Mouse (Mus musculus) embryonic facial prominence, embryonic 11.5 days (tissue): Measurements from ENCODE around the gene Pla2g12a. TPM values are rescaled to one million over a fixed set of nuclear protein-coding genes. Genes with fewer than 3 reads are reported as not detected.

Experiments used
- ATAC-seq: fragments of 200-750 bp; cut with Nextera tagmentation; replicated peaks from 2 replicates; pipeline ENCODE4 v1.8.0; 2017; ENCODE audit warnings: low read depth; ENCODE audit not compliant: insufficient number of reproducible peaks, low FRiP score, low TSS enrichment
- DNase-seq: peaks from one replicate; pipeline ENCODE4 v3.0.0-alpha.2; 2015; ENCODE audit warnings: low spot score
- H3K27ac ChIP-seq: fragments of 300-500 bp; sonication (generic); replicated peaks from 2 replicates; pipeline ENCODE4 v1.5.1; 2014; ENCODE audit warnings: mild to moderate bottlenecking, low read depth, low read length, control low read depth
- H3K27me3 ChIP-seq: fragments of 300-500 bp; sonication (generic); 2 replicates; pipeline ENCODE4 v1.6.1; 2014; ENCODE audit warnings: mild to moderate bottlenecking, low read length, moderate library complexity, mixed read lengths; ENCODE audit not compliant: control insufficient read depth, insufficient read depth
- H3K36me3 ChIP-seq: fragments of 300-500 bp; sonication (generic); replicated peaks from 2 replicates; pipeline ENCODE4 v1.6.1; 2014; ENCODE audit warnings: low read depth, mild to moderate bottlenecking, low read length, moderate library complexity, mixed read lengths; ENCODE audit not compliant: control insufficient read depth, insufficient read depth
- H3K4me1 ChIP-seq: fragments of 300-500 bp; sonication (generic); 2 replicates; pipeline ENCODE4 v1.6.1; 2014; ENCODE audit warnings: low read length, mixed read lengths; ENCODE audit not compliant: control insufficient read depth, insufficient read depth
- H3K4me2 ChIP-seq: fragments of 300-500 bp; sonication (generic); 2 replicates; pipeline ENCODE4 v1.6.1; 2014; ENCODE audit warnings: low read depth, mild to moderate bottlenecking, control low read depth, low read length, moderate library complexity
- H3K4me3 ChIP-seq: fragments of 300-500 bp; sonication (generic); 2 replicates; pipeline ENCODE4 v1.5.1; 2014; ENCODE audit warnings: low read depth, low read length, control low read depth
- H3K9ac ChIP-seq: fragments of 300-500 bp; sonication (generic); replicated peaks from 2 replicates; pipeline ENCODE4 v1.6.1; 2014; ENCODE audit warnings: mild to moderate bottlenecking, control low read depth, low read length
- H3K9me3 ChIP-seq: fragments of 300-500 bp; sonication (generic); replicated peaks from 2 replicates; pipeline ENCODE4 v1.6.1; 2016; ENCODE audit warnings: mild to moderate bottlenecking, low read length, inconsistent platforms, mixed read lengths; ENCODE audit not compliant: control insufficient read depth
- WGBS: fragments of 180-500 bp; shearing (Covaris S2); extraction: QIAGEN DNeasy Blood & Tissue Kit; methylation state at CpG from one replicate; pipeline ENCODE4 v1.1.7; 2014; 5-methylcytosine and 5-hydroxymethylcytosine counted together
- polyA plus RNA-seq: library from polyadenylated mRNA; unstranded; fragments of >200 nt; fragmentation: Nextera tagmentation; extraction: Ambion mirVana; gene quantifications from 2 replicates; pipeline ENCODE4 v1.2.1, GENCODE M21; 2014

Pla2g12a gene
- polyA plus RNA-seq, 1 experiment from 2014 or later = 30.1 TPM

DNA sequence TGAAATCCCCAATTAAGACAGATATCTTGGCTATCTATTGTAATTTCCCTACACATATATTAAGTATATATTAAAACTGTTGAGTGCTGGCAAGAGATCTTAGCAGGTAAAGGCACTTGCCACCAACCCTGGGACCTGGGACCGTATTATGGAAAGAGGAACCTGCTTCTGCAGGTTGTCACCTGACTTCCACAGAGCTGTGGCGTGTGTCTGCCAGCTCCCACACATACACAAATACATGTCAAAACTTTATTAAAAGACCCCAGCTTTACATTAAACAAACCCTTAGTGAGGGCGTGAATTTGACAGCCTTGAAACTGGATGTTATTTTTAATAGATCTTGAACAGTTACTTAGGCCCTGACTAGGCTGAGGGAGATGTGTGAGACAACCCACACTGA, 25.0 kb downstream of the Pla2g12a start:
- H3K27ac ChIP-seq = no peak overlapping the region
- H3K9me3 ChIP-seq = no peaks in the 10 kb centered on the region
- 94% methylated on average over 3 of the region's 3 CpGs for WGBS
- no peaks in the 10 kb centered on the region for H3K27me3 ChIP-seq
- no peaks in the 10 kb centered on the region for H3K36me3 ChIP-seq
- no peak overlapping the region for H3K4me3 ChIP-seq
- no peaks in the 10 kb centered on the region for H3K4me1 ChIP-seq
- no peak for DNase-seq
- no peak for ATAC-seq
- no peak overlapping the region for H3K9ac ChIP-seq
- no peak overlapping the region for H3K4me2 ChIP-seq

DNA sequence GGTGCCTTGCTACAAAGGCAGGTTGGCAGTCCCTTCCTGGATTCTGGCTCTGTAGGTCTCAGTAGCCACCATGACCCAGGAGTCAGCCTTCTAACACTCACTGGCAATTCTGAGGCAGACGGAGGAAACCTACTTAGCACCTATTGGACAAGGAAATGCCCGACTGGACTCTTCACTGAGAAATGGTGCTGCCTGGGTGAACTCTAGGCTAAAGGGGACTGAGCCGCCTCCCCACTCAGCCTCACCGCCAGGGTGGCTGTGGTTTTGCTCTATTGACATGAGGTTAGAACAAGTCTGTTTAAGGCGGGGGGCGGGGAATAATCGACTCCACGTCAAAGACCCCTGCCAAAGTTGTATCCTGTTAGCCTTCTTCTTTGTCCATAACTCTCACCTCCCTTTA, 25.5 kb downstream of the Pla2g12a start:
- Histone ChIP-seq H3K4me3 (no peak overlapping the region), H3K9ac (no peak overlapping the region), H3K4me2 (no peak overlapping the region), H3K9me3 (no peaks in the 10 kb centered on the region), H3K27ac (no peak overlapping the region), H3K27me3 (no peaks in the 10 kb centered on the region), H3K36me3 (no peaks in the 10 kb centered on the region), H3K4me1 (no peaks in the 10 kb centered on the region)
- ATAC-seq = no peak
- WGBS = 85% methylated on average over 8 of the region's 8 CpGs
- no peak for DNase-seq

DNA sequence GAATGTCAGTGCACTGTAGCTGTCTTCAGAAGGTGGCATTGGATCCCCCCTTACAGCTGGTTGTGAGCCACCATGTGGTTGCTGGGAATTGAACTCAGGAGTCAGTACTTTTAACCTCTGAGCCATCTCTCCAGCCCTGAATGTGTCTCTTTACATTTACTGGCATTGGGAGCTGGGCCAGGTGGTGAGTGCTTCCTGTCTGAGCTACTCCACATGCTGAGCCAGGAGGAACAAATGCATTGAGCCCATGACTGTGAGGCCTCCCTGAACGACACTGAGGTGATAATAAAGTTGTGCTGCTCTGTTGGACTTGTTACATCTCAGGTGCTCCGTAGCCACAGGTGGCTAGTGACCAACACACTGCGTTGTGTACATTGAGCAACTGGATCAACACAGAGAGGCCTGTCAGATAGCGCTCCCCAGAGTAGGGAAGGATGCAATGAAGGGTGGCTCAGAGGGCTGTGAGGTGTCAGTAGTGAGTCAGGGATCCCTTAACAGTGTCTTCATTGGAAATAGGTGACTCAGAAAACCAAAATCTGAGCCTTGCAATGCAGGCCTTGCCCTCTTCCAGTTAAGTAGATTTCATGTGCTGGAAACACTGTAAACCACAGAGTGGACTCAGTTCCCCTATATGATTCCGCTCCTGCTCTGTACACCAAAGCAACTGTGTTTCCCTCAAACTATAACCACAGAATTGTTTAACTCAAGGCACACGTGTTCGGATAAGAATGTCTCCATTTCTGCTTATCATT, 26.2 kb downstream of the Pla2g12a start:
- Histone ChIP-seq H3K4me2 (no peak overlapping the region), H3K27ac (no peak overlapping the region), H3K36me3 (no peaks in the 10 kb centered on the region), H3K27me3 (no peaks in the 10 kb centered on the region), H3K4me1 (no peaks in the 10 kb centered on the region), H3K9ac (no peak overlapping the region), H3K4me3 (no peak overlapping the region), H3K9me3 (no peaks in the 10 kb centered on the region)
- 89% methylated on average over 7 of the region's 7 CpGs for WGBS
- ATAC-seq = no peak
- DNase-seq = no peak

DNA sequence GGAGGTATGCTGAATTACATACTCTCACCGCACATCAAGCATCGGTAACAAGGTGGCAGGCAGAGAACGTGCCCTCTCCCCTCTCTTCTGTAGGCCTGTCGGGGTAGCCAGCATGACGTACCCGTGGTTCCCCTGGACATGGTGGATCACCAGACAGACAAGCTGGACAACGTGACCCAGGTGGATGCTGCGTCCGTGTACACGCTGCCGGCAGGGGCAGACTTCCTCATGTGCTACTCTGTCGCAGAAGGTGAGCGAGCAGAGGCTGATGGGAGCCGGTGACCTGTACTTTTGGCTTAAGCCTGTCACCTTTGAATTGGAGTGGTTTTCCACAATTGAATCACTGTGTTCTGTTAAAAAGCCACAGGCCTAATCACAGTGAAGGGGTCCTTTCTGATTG, 33.6 kb downstream of the Pla2g12a start:
- Histone ChIP-seq H3K27me3 (no peaks in the 10 kb centered on the region), H3K4me2 (no peak overlapping the region), H3K9ac (no peak overlapping the region), H3K4me3 (no peak overlapping the region), H3K27ac (no peak overlapping the region), H3K9me3 (no peaks in the 10 kb centered on the region), H3K36me3 (peaks cover 3% of the 10 kb centered on the region; the same call in 1 of the 2 replicates), H3K4me1 (no peaks in the 10 kb centered on the region)
- 95% methylated on average over 14 of the region's 14 CpGs for WGBS
- no peak for ATAC-seq
- no peak for DNase-seq

DNA sequence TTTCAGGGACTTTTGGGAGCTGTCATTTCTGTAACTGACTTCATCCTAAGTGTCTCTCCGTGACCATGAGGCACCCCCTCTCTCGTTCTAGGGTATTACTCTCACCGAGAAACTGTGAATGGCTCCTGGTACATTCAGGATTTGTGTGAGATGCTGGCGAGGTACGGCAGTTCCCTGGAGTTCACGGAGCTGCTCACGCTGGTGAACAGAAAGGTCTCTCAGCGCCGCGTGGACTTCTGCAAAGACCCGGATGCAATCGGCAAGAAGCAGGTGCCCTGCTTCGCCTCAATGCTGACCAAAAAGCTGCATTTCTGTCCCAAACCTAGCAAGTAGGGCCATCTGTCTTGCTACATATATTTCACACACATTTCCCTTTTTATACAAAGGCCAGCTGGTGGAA, 34.8 kb downstream of the Pla2g12a start:
- Histone ChIP-seq H3K27ac (no peak overlapping the region), H3K9me3 (no peaks in the 10 kb centered on the region), H3K4me1 (no peaks in the 10 kb centered on the region), H3K4me3 (no peak overlapping the region), H3K27me3 (no peaks in the 10 kb centered on the region), H3K9ac (no peak overlapping the region), H3K36me3 (peaks cover 3% of the 10 kb centered on the region; the same call in 1 of the 2 replicates), H3K4me2 (no peak overlapping the region)
- 92% methylated on average over 13 of the region's 13 CpGs for WGBS
- DNase-seq (no peak), ATAC-seq (no peak)

DNA sequence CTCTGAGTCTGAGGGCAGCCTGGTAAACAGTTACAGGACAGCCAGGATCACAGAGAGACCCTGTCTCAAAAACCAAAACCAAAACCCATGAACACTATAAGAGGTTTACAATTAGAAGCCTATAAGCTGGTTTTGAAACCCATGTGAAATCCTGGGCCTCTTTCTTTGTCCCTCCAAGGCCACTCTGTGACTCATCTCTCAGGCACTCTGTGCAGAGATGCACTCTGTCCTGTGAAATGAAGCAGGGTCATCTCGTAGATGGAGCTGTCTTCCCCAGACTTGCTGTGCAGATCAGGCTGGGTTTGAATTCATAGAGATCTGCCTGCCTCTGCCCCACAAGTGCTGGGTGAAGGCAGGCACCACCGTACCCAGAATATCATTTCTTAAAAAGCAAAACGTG, 39.0 kb downstream of the Pla2g12a start:
- Histone ChIP-seq H3K36me3 (no peaks in the 10 kb centered on the region), H3K4me3 (no peak overlapping the region), H3K9me3 (no peaks in the 10 kb centered on the region), H3K27ac (no peak overlapping the region), H3K9ac (no peak overlapping the region), H3K4me2 (no peak overlapping the region), H3K27me3 (no peaks in the 10 kb centered on the region), H3K4me1 (no peaks in the 10 kb centered on the region)
- DNase-seq (no peak), ATAC-seq (no peak)
- WGBS = 81% methylated on average over 3 of the region's 3 CpGs

DNA sequence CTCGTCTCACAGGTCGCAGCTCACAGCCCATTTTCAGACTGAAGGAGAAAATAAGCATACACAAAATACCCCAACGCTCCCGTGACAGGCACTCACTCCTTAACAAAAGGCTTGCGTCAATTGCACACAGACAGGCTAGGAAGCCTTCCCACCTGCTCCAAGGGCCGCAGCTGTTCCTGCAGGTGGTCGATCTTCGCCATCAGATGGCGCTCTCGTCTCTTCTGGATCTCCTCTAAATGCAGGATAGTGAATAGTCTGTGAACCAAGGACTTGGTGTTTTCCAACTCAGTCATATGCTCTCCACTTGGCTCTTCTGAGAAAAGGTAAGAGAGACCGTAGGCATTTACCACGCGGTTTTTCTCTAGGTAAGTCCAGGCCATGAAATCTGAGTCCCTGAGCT, 40.0 kb downstream of the Pla2g12a start:
- H3K36me3 ChIP-seq = no peaks in the 10 kb centered on the region
- 10% methylated on average over 13 of the region's 13 CpGs for WGBS
- no peak overlapping the region for H3K4me3 ChIP-seq
- peak; percentile 78 for DNase-seq
- H3K9me3 ChIP-seq = no peaks in the 10 kb centered on the region
- ATAC-seq = peak; percentile 34; the same call in 1 of the 2 replicates
- no peak overlapping the region for H3K4me2 ChIP-seq
- no peaks in the 10 kb centered on the region for H3K27me3 ChIP-seq
- no peak overlapping the region for H3K27ac ChIP-seq
- H3K9ac ChIP-seq = no peak overlapping the region
- H3K4me1 ChIP-seq = no peaks in the 10 kb centered on the region

DNA sequence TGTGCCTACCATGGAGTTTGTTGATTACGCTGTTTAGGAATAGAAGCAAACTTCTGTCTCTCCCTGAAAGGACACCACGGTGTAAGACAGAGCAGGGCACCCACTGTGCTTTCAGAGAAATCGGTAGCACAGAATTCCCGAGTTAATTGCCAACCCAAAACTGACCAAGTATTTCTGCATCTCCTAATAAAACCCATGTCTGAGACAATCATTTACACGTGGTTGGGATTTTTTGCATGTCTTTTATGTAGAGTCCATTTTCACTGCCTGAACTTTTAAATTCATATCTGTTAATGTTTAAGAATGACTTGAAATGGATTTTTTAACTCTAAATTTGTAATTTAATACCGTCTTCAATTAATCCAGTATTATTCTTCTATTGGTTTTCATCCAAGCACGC, 45.2 kb downstream of the Pla2g12a start:
- Histone ChIP-seq H3K9me3 (no peaks in the 10 kb centered on the region), H3K4me3 (no peak overlapping the region), H3K27me3 (no peaks in the 10 kb centered on the region), H3K9ac (no peak overlapping the region), H3K4me2 (no peak overlapping the region), H3K4me1 (no peaks in the 10 kb centered on the region), H3K36me3 (no peaks in the 10 kb centered on the region), H3K27ac (no peak overlapping the region)
- ATAC-seq (no peak), DNase-seq (no peak)
- 82% methylated on average over 7 of the region's 7 CpGs for WGBS
